Mouse (Mus musculus): ENCODE measurements around the gene Ski.

Gene Ski

GRCm38 (mm10) chr4:155222552-155222840 is at the start of gene Ski:
Gene Ski (minus strand): TSS chr4:155222592.
- in situ Hi-C loops (cut with MboI, MseI): no loop called here

- in situ Hi-C loops (cut with MboI, MseI): no loop called here
These were observed 46.0 kb upstream of the Ski start for GRCm38 (mm10) chr4:155268382-155268781.

GRCm38 (mm10) chr4:155267639-155268175 is 45.3 kb upstream of the Ski start:
- in situ Hi-C loops (cut with MboI, MseI): no loop called here

- in situ Hi-C loops (cut with MboI, MseI): no loop called here
These were observed 44.7 kb upstream of the Ski start for GRCm38 (mm10) chr4:155267047-155267543.

GRCm38 (mm10) chr4:155264521-155265321 is 42.3 kb upstream of the Ski start:
- in situ Hi-C loops (cut with MboI, MseI): no loop called here

GRCm38 (mm10) chr4:155252253-155252652 is 29.9 kb upstream of the Ski start:
- in situ Hi-C loops (cut with MboI, MseI): no loop called here

- in situ Hi-C loops (cut with MboI, MseI): no loop called here
These were observed 28.8 kb upstream of the Ski start for GRCm38 (mm10) chr4:155251147-155251546.

GRCm38 (mm10) chr4:155250361-155251117 is 28.1 kb upstream of the Ski start:
- in situ Hi-C loops (cut with MboI, MseI): no loop called here

GRCm38 (mm10) chr4:155249648-155250351 is 27.4 kb upstream of the Ski start, which contains the start of gene Faap20:
Gene Faap20 (plus strand): TSS chr4:155249802.
- in situ Hi-C loops (cut with MboI, MseI): loop anchor here (5.0 kb wide), 2 partner anchors 42 to 152 kb away; no protein-coding TSS in a partner anchor

GRCm38 (mm10) chr4:155249257-155249647 is 26.9 kb upstream of the Ski start:
- in situ Hi-C loops (cut with MboI, MseI): loop anchor here (5.0 kb wide), 2 partner anchors 42 to 152 kb away; no protein-coding TSS in a partner anchor

GRCm38 (mm10) chr4:155248054-155248453 is 25.7 kb upstream of the Ski start:
- in situ Hi-C loops (cut with MboI, MseI): loop anchor here (5.0 kb wide), 2 partner anchors 41 to 151 kb away; no protein-coding TSS in a partner anchor

- in situ Hi-C loops (cut with MboI, MseI): loop anchor here (5.0 kb wide), 2 partner anchors 39 to 149 kb away; no protein-coding TSS in a partner anchor
These were observed 24.3 kb upstream of the Ski start for GRCm38 (mm10) chr4:155246691-155247105.

GRCm38 (mm10) chr4:155245770-155246492 is 23.5 kb upstream of the Ski start:
- in situ Hi-C loops (cut with MboI, MseI): loop anchor here (5.0 kb wide), 2 partner anchors 39 to 149 kb away; no protein-coding TSS in a partner anchor

GRCm38 (mm10) chr4:155243233-155243632 is 20.8 kb upstream of the Ski start:
- in situ Hi-C loops (cut with MboI, MseI): no loop called here

GRCm38 (mm10) chr4:155242292-155242691 is 19.9 kb upstream of the Ski start:
- in situ Hi-C loops (cut with MboI, MseI): no loop called here

- in situ Hi-C loops (cut with MboI, MseI): no loop called here
These were observed 19.4 kb upstream of the Ski start for GRCm38 (mm10) chr4:155241789-155242188.

GRCm38 (mm10) chr4:155239494-155239893 is 17.1 kb upstream of the Ski start:
- in situ Hi-C loops (cut with MboI, MseI): no loop called here

- in situ Hi-C loops (cut with MboI, MseI): no loop called here
These were observed 15.9 kb upstream of the Ski start for GRCm38 (mm10) chr4:155238276-155238675.

GRCm38 (mm10) chr4:155236737-155237385 is 14.5 kb upstream of the Ski start:
- in situ Hi-C loops (cut with MboI, MseI): no loop called here
